Mouse (Mus musculus) small intestine, adult 2 months (tissue): ENCODE data around the gene Me3. TPM values are rescaled to one million over a fixed set of nuclear protein-coding genes. Genes with fewer than 3 reads are reported as not detected.

ENCODE experiments used
- H3K27ac ChIP-seq: fragments of 200-500 bp; 2 replicates; pipeline ENCODE4 v1.5.1; 2012; ENCODE audit warnings: low read depth, low read length, control low read depth, inconsistent platforms; ENCODE audit not compliant: insufficient read depth
- H3K27me3 ChIP-seq: fragments of 200-500 bp; 2 replicates; pipeline ENCODE4 v1.6.1; 2012; ENCODE audit warnings: mild to moderate bottlenecking, moderate library complexity, low read length, inconsistent platforms; ENCODE audit not compliant: control insufficient read depth, insufficient read depth
- H3K36me3 ChIP-seq: fragments of 200-500 bp; 2 replicates; pipeline ENCODE4 v1.6.1; 2012; ENCODE audit warnings: mild to moderate bottlenecking, low read length, control low read depth, inconsistent platforms; ENCODE audit not compliant: control insufficient read depth, insufficient read depth
- H3K4me1 ChIP-seq: fragments of 200-500 bp; 2 replicates; pipeline ENCODE4 v1.6.1; 2012; ENCODE audit warnings: low read length, inconsistent platforms, mixed read lengths; ENCODE audit not compliant: control insufficient read depth, insufficient read depth, insufficient read length
- H3K4me3 ChIP-seq: fragments of 200-500 bp; 2 replicates; pipeline ENCODE4 v1.5.1; 2012; ENCODE audit warnings: low read depth, mild to moderate bottlenecking, control low read depth, inconsistent platforms, low read length, moderate library complexity
- CTCF ChIP-seq: fragments of 200-500 bp; IDR thresholded peaks from 2 replicates; pipeline ENCODE4 v1.5.1; 2012; ENCODE audit warnings: low read depth, mild to moderate bottlenecking, control low read depth, inconsistent platforms, low read length, moderate library complexity, mixed read lengths; ENCODE audit not compliant: insufficient replicate concordance, insufficient read length; ENCODE audit errors: extremely low read depth
- POLR2A ChIP-seq: fragments of 200-500 bp; IDR thresholded peaks from 2 replicates; pipeline ENCODE4 v1.6.1; 2012; ENCODE audit warnings: low read depth, mild to moderate bottlenecking, control low read depth, inconsistent platforms, low read length, moderate library complexity
- whole genome bisulfite sequencing: fragments of 180-500 bp; shearing (Covaris S2); methylation state at CpG from one replicate; pipeline ENCODE4 v1.1.7; 2018; 5-methylcytosine and 5-hydroxymethylcytosine counted together
- polyA plus RNA-seq: library from polyadenylated mRNA; depleted of rRNA; stranded (reverse); fragments of >200 nt; gene quantifications from 2 replicates; pipeline ENCODE4 v1.2.3, GENCODE M21; 2012; rRNA removed

Gene Me3
- polyA plus RNA-seq = 0.58 and 1.5 TPM in 2 replicates

DNA sequence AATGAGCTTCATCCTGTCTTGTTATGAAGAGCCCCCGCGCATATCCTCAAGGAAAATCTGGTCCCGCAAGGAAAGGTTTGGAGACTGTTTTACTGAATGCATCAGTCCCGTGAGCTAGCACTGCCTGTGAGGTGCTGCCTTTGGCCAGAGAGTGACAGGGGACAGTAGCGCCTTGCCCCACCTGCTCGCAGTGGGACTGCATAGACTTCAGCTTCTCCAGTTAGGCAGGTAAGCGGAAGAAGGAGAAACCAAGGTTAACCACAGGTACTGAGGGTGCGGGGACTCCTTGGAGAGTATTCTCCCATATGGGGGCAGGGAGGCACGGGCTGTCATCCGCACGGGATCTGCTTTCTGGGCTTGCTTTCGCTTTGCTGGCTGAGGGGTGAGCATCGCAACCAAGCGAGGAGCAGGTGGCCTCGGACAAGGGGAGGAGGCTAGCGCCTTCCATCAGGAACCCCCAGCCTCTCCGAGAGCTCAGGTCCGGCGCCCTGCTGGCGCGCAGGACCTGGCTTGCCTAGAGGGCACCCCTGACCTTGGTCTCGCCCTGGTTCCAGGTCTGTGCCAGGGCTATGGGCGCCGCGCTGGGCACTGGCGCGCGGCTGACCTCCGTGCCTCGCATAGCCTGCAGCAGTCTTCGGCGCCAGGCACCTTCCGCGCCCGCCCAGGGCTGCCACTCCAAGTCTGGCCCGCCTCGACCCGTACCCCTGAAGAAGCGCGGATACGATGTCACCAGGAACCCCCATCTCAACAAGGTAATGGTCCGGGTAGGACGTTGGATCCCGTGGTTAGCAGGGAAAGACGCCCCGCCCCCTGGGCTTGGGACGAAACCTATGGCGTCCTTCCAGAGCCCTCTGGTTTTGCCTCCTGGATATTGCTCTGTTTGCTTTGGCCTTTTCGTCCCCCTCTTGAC lies at the start of gene Me3:
TSS of gene Me3 (plus strand) at position 51 of the 910 bp plus-strand sequence.
- no peak for TF ChIP-seq CTCF
- TF ChIP-seq POLR2A = no peak
- H3K27me3 ChIP-seq = no peaks in the 10 kb centered on the region
- H3K27ac ChIP-seq = no peak within 1 kb of the TSS
- 3% methylated on average over 49 of the region's 49 CpGs for WGBS
- H3K4me1 ChIP-seq = no peaks in the 10 kb centered on the region
- peak within 1 kb of the TSS; percentile 69 for H3K4me3 ChIP-seq
- H3K36me3 ChIP-seq = no peaks in the 10 kb centered on the region

DNA sequence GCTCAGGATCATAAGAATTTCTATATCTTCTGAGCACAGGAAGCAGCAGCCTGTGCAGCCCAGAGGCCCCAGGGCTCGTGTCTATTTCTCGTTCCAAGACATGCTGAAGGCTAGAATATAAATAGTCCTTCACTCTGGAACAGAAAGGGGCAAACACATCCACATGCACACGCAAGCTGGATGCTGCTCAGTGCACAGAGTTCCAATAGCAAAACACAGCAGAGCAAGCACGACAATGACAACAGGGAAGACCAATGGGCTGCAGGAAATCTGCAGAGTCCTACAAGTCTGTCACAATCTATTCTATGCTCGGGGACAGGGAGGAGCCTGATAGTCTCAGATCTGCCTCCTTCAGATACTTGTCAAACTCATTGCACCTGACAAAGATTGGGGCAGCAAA lies 42.2 kb upstream of the Me3 start:
- Histone ChIP-seq H3K36me3 (no peaks in the 10 kb centered on the region), H3K27ac (no peak overlapping the region), H3K27me3 (no peaks in the 10 kb centered on the region), H3K4me3 (no peak overlapping the region), H3K4me1 (no peaks in the 10 kb centered on the region)
- WGBS = 76% methylated on average over 5 of the region's 5 CpGs
- TF ChIP-seq POLR2A (no peak), CTCF (no peak)

DNA sequence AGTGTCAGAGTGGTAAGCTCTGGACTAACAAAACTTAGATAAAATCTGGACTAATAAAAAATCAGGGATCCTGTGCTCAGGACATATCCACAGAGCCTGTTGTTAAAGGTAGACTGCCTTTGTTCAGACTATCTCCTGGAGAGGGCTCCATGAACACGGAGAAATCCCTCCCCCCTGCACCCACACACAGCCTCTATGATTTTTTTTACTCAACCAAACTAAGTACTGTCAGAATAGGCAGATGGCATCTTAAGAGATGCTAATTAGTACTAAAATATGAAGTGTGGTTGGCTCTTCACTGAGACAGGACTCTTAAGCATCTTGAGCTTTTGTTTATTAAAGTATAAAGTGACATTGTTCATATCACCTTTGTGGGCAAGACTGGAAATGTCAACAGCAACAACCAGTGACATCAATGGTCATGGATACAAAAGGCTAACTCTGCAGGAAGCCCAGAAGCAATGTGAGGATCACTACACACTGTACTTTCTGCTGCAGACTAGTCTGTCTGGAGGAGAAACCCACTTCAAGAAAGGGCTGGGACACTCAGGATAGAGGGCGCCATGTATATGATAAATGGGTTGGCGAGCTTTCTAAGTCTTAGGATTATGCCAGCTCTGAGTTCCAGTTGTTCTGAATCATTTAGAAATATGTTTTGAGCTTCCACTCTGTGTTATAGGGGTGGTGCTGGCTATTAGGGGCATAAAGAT lies 41.5 kb upstream of the Me3 start:
- H3K36me3 ChIP-seq = no peaks in the 10 kb centered on the region
- no peak overlapping the region for H3K27ac ChIP-seq
- no peaks in the 10 kb centered on the region for H3K27me3 ChIP-seq
- WGBS = 73% methylated on average over 3 of the region's 3 CpGs
- TF ChIP-seq CTCF = no peak
- TF ChIP-seq POLR2A = no peak
- H3K4me1 ChIP-seq = no peaks in the 10 kb centered on the region
- H3K4me3 ChIP-seq = no peak overlapping the region

DNA sequence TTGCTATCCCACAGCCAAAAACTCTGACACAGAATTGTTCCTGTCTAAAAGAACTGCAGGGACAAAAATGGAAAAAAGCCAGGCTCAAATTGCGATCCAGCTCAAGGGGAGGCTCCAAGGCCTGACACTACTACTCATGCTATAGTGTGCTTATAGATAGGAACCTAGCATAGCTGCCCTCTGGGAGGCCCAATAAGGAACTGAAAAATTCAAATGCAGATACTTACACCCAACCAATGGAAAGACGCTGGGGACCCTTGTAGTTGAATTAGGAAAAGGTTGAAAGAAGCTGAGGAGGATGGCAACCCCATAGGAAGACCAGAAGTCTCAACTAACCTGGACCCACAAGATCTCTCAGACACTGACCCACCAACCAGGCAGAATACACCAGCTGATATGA lies 36.4 kb upstream of the Me3 start:
- no peaks in the 10 kb centered on the region for H3K36me3 ChIP-seq
- TF ChIP-seq POLR2A = no peak
- TF ChIP-seq CTCF = no peak
- no peaks in the 10 kb centered on the region for H3K4me1 ChIP-seq
- H3K27me3 ChIP-seq = no peaks in the 10 kb centered on the region
- H3K4me3 ChIP-seq = no peak overlapping the region
- H3K27ac ChIP-seq = no peak overlapping the region
- 88% methylated on average over 2 of the region's 2 CpGs for WGBS

DNA sequence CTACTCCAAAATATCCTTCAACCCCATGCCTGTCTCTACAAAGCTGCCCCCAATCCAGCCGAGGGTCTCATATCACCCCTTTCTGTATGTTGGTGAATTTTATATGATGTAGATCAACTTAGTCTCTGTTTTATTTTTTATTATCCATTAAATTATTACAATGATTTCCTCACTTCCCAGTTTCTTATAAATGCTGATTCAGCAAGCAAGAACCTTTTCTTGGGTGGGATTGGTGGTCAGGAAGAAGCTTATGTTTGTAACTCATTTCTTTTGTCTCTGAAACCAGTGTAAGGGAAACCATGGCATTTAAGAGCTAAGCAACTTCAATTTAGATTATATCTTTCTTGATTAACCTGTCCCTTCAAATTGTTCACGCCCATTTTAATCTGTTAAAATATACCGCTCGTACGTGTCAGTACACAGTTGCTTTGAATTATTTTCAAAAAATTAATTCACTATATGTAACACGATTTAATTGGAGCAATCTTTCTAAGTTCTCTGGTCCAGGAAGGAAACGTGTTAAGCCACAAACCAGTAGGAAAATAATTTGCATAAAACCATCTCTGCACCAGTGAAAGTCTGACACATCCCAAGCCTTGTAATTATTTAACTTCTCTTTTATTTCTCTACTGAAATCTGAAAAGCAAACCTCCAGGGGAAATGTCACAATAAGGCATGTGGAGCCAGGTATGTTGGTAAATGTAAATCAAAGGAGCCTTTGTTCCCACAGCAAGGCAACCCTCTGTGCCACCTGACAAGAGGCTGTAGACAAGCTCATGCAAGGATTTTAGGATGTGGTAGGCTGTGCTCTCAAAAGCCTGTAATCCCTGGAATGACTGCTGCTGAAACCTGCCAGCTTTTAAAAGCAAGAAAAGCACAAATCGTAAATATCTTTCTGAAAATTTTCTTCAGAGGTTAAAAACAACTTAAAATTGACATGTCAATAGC lies 26.3 kb upstream of the Me3 start:
- no peaks in the 10 kb centered on the region for H3K4me1 ChIP-seq
- 68% methylated on average over 8 of the region's 8 CpGs for WGBS

DNA sequence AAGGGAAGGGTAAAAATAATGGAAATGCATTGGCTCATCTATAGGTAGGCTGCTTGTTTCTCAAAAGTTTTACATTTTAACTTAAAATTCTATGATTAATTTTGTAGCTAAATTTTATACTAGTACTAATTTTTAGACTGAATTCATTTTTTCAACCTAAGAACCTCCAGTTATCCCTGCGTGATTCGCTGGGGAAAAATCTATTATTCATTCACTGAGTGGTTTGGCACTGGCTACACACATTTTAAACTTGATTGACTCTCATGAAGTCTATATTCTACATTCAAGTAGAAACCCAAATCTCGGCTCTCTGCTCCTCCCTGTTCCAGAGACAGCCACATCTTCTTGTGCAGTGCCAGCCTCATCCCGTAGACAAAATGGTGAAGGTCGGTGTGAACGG lies 24.9 kb upstream of the Me3 start:
- 95% methylated on average over 6 of the region's 6 CpGs for WGBS
- no peaks in the 10 kb centered on the region for H3K27me3 ChIP-seq
- H3K4me1 ChIP-seq = no peaks in the 10 kb centered on the region
- no peak overlapping the region for H3K4me3 ChIP-seq
- TF ChIP-seq CTCF = no peak
- no peaks in the 10 kb centered on the region for H3K36me3 ChIP-seq
- H3K27ac ChIP-seq = no peak overlapping the region

More for the DNA sequence above, 26.3 kb upstream of the Me3 start:
- TF ChIP-seq POLR2A (no peak), CTCF (no peak)
- H3K27ac ChIP-seq = no peak overlapping the region
- H3K36me3 ChIP-seq = no peaks in the 10 kb centered on the region
- H3K4me3 ChIP-seq = no peak overlapping the region
- H3K27me3 ChIP-seq = no peaks in the 10 kb centered on the region
